24 mouse cellular contexts compared by ENCODE assay signal in the genomic region with DNA sequence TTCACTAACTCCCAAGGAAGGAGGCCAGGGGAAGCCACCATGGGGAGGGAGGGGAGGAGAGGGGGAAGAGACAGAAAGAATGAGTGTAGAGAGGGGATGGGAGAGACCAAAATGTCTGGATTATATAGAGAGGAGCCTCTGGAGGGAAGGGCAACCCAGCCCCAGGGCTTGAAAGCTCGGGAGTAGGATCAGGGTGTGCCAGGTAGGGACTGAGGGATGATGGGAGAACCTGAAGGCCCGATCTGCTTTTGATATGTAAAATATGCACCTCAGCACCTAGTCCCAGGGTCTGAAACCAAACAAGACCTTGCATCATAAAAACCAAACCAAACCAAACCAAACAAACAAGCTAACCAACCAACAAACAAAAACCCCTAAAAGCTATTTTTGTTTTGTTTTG. TPM values are rescaled to one million over a fixed set of nuclear protein-coding genes. Genes with fewer than 3 reads are reported as not detected.
DNase-seq lines count a peak whose midpoint lies in the region; ATAC-seq and TF ChIP-seq lines count a peak whose summit lies in the region.
"Had no signal": no experiment of that assay in that cellular context is flagged by ENCODE, and none has a peak within 500 bp of the region (broad histone marks: within the 10 kb centered on the region; RNA-seq: fewer than 3 reads in every experiment).

No protein-coding gene starts in this region.

- no peak for TF ChIP-seq CTCF in E14TG2a.4 (conservative IDR thresholded peaks at IDR 0.05; ENCODE audit: low read length)

- no peaks in the 10 kb centered on the region; the same call in 1 of the 2 replicates for H3K27me3 ChIP-seq in E14TG2a.4 (ENCODE audit: insufficient read depth, low read length)
- no peaks in the 10 kb centered on the region for H3K27me3 ChIP-seq in midbrain, embryonic 15.5 days (replicated peaks)
- H3K27me3 ChIP-seq: embryonic facial prominence, embryonic 12.5 days; forebrain, embryonic 13.5 days; forebrain, embryonic 15.5 days had no signal

- no peak for ATAC-seq in midbrain, embryonic 15.5 days (replicated peaks)
- ATAC-seq in monocyte, adult 5-6 weeks (replicated peaks; ENCODE audit: insufficient number of reproducible peaks, low FRiP score, low TSS enrichment, poor library complexity, severe bottlenecking): no peak
- ATAC-seq: activated CD4-positive, CD25-positive, alpha-beta regulatory T cell, adult 4 months; CD4-positive, CD25-positive, alpha-beta regulatory T cell, adult 4 months; forebrain, embryonic 13.5 days; forebrain, embryonic 15.5 days; forebrain, postnatal 0 days; Patski had no signal

- no peaks in the 10 kb centered on the region for H3K36me3 ChIP-seq in E14TG2a.4 (ENCODE audit: insufficient read depth, low read length)
- H3K36me3 ChIP-seq in midbrain, embryonic 15.5 days (replicated peaks): no peaks in the 10 kb centered on the region
- H3K36me3 ChIP-seq: embryonic facial prominence, embryonic 10.5 days; embryonic facial prominence, embryonic 12.5 days; forebrain, embryonic 15.5 days; G1E had no signal

- H3K9ac ChIP-seq in midbrain, embryonic 15.5 days: no peak overlapping the region
- H3K9ac ChIP-seq: embryonic facial prominence, embryonic 12.5 days; forebrain, embryonic 13.5 days; forebrain, embryonic 15.5 days; forebrain, postnatal 0 days had no signal

- H3K27ac ChIP-seq in midbrain, embryonic 15.5 days: no peak overlapping the region
- H3K27ac ChIP-seq: embryonic facial prominence, embryonic 10.5 days; embryonic facial prominence, embryonic 12.5 days; forebrain, embryonic 13.5 days; forebrain, embryonic 15.5 days had no signal

- H3K4me1 ChIP-seq in E14TG2a.4 (replicated peaks; ENCODE audit: low read depth, low read length): peaks cover 40% of the 10 kb centered on the region
- H3K4me1 ChIP-seq in midbrain, embryonic 15.5 days: no peaks in the 10 kb centered on the region
- H3K4me1 ChIP-seq: embryonic facial prominence, embryonic 10.5 days; embryonic facial prominence, embryonic 12.5 days; forebrain, embryonic 13.5 days; forebrain, embryonic 15.5 days had no signal

- intact Hi-C loops in heart, postnatal 10 days (cut with DNase I): no loop called here

- H3K4me2 ChIP-seq in midbrain, embryonic 15.5 days: no peak overlapping the region
- H3K4me2 ChIP-seq: embryonic facial prominence, embryonic 12.5 days; forebrain, embryonic 13.5 days; forebrain, embryonic 15.5 days had no signal

- 64% methylated on average over 2 of the region's 2 CpGs for WGBS in midbrain, embryonic 15.5 days

- DNase-seq in ES-CJ7 (ENCODE audit: low read depth, low spot score): peak; percentile 82
- DNase-seq in R1 (ENCODE audit: low read depth, low spot score): peak; percentile 49
- DNase-seq in heart, postnatal 10 days: no peak
- DNase-seq: adrenal gland, adult 8-10 months; adrenal gland, postnatal 14 days; adrenal gland, postnatal 36 days; B cell, adult 2 months; cerebellum, adult 11-12 months; cerebellum, adult 2 months; cerebellum, adult 9-10 months; cerebellum, postnatal 10 days; cerebellum, postnatal 25 days; forebrain, postnatal 0 days had no signal

- H3K4me3 ChIP-seq in E14TG2a.4 (replicated peaks; ENCODE audit: low read length): peak overlapping the region; percentile 68
- no peak overlapping the region for H3K4me3 ChIP-seq in midbrain, embryonic 15.5 days
- H3K4me3 ChIP-seq: embryonic facial prominence, embryonic 10.5 days; embryonic facial prominence, embryonic 12.5 days; forebrain, embryonic 13.5 days; forebrain, embryonic 15.5 days had no signal

- H3K9me3 ChIP-seq in E14TG2a.4 (ENCODE audit: low read length): 0 out of 2 replicates have a peak, but pooled peaks cover 3% of the 10 kb centered on the region
- no peaks in the 10 kb centered on the region for H3K9me3 ChIP-seq in midbrain, embryonic 15.5 days
- H3K9me3 ChIP-seq: embryonic facial prominence, embryonic 12.5 days; G1E had no signal

RNA-seq across cellular contexts. Expression of a gene that starts 16.8 kb away (rescaled TPM):
- 1 to 10 TPM; 1.9 to 3.1 TPM for total RNA-seq in heart, postnatal 10 days (2021)
- polyA plus RNA-seq in midbrain, embryonic 15.5 days (2015; fragmentation: Nextera tagmentation; extraction: Ambion mirVana): 0.51 and 0.63 TPM in 2 replicates
- total RNA-seq in monocyte, adult 5-6 weeks (2017): 4.5 to 7.0 TPM in 2 of 3 replicates, not detected in the other
- polyA plus RNA-seq: G1E had no signal

Comparison
In these comparisons a context has a peak if more than half of its experiments do, and no peak if none do; other contexts are left out.
1. DNase-seq: peak in ES-CJ7 (single experiment) and R1 (single experiment); none in heart, postnatal 10 days (0 of 2).